Mouse (Mus musculus) NIH3T3 (cell line): ENCODE measurements around the gene Stk40.
"Not testable (repeated sequence)": the region's sequence is repeated elsewhere in the genome, so short reads cannot be mapped to it uniquely, and the experiment has no call there.

Experiments used
- DNase-seq: peaks from one replicate; pipeline ENCODE4 v3.0.0-alpha.2; 2012; ENCODE audit warnings: low read depth

The Stk40 gene

DNA sequence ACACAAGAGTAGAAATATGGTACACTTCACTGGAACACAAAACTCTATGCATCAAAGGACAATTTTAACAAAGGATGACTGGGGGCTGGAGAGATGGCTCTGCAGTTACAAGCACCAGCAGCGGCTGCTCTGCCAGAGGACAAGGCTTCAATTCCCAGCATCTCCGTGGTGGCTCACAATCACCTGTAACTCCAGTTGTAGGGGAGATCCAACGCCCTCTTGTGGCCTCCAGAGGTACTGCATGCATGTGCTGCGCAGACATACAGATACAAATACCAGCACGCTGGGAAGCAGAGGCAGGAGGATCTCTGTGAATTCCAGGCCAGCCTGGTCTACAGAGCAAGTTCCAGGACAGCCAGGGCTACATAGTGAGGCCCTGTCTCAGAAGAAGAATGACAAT is 52.9 kb downstream of the Stk40 start:
- peak; percentile 38 for DNase-seq

DNA sequence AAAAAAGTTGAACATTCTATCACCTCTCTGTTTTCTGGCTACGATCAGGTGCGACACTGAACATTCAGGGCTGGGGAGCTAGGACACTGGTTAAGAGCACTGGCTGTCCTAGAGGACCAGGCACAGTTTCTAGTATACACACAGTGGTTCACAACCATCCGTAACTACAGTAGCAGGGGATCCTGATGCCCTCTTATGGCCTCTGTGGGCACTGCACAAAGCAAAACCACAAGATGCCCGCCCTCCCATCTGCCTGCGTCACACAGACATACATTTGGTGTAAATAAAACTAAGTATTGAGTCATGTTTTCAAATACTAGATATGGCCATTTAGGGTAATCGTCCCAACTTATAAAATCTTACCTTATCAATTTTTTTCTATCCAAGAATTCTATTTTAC is 53.8 kb downstream of the Stk40 start:
- no peak for DNase-seq

- DNase-seq, result no peak
These were observed 55.7 kb downstream of the Stk40 start for GRCm38 (mm10) chr4:126159455-126159854.

- no peak for DNase-seq
These were observed 57.2 kb downstream of the Stk40 start for GRCm38 (mm10) chr4:126160981-126161380.

- no peak for DNase-seq
These were observed 57.7 kb downstream of the Stk40 start for GRCm38 (mm10) chr4:126161456-126161855.

DNA sequence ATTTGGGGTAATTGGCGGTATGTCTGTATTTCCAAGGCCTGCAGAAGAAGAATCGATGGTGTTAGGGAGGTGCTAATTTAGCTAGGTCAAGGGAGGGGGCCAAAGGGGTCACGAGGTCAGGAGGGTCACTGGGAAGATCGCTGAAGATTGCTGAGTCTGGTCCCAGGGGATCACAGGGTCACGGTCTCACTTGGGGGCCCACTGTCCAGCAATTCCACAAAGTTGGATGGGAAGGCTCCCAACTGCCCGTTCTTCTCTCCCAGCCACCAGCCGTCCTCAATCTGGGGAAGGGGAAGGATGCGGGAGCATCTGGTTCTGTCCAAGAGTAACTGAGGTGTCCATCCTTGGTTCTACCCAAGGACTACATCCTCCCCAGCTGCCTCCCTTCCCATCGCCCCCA is 58.2 kb downstream of the Stk40 start:
- DNase-seq, result no peak

- no peak for DNase-seq
These were observed 58.8 kb downstream of the Stk40 start for GRCm38 (mm10) chr4:126162544-126163066.

DNA sequence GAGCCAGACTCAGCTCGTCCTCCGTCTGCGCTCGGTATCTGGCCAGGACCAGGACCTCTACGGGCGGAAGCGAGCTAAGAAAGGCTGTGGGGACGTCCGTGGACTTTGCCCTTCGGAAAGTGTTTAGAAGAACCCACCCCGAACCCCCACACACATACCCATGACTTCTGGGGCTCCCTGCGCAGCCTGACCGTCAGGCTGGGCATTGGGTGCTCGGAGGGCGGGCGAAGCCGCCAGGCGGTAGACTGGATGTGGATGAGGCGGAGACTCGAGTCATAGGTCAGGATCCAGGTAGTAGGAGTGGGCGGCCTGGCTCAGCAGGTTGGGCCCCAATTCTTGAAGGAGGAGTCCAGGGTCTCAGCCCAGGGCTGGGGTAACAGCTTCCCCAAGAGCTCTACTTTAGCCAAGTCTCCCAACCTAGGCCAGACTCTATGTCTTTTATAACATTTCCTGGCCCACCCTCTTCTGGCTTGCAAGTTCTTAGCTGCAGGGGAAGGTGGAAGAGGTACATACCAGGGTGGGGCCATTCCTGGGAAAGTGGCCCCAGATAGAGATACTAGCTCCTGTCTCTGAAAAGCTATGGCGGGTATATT is 59.4 kb downstream of the Stk40 start, which contains the start of gene Sh3d21:
Gene Sh3d21, minus strand, starts transcription at position 425 of the 593 bp plus-strand sequence.
- DNase-seq, result no peak

DNA sequence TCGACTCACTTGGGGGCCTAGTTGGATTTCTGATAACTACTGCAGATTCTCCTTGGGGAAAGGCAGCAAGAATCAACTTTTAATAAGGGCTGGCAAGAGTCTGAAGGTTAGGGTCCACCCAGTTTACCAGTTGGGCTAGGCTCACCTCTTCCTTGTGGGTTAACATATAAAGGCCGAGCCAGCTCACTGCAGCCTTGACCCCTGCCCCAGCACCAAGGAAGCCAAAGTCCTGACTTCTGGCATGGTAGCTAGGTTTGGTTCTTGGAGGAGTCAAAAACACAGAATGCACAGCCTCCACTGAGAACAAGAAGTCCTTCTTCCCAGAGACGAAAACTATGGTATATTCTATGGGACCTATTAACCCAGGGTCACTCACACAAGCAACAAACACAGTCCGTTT is 59.9 kb downstream of the Stk40 start:
- DNase-seq, result no peak

- not testable (repeated sequence) for DNase-seq
These were observed 61.3 kb downstream of the Stk40 start for GRCm38 (mm10) chr4:126165092-126165491.

DNA sequence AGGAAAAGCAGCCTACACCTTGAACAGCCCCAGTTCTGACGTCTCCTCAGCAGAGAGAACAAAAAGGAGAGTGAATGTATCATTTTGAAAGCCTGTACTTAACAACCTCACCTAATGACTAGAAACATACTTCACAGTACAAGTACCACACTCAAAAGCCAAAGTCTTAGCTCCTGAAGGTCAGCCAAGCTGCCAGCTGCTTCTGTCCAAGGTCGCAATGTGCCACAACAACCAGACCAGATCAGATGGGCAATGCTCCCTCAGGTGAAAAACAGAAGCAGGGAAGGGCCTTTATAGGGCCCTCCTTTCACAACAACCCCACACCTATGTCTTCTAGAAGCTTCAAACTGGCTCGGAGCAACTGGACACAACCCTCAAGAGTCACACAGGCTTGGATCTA is 62.3 kb downstream of the Stk40 start:
- no peak for DNase-seq

- DNase-seq, result peak; percentile 56
These were observed 65.1 kb downstream of the Stk40 start for GRCm38 (mm10) chr4:126168851-126169250.

- not testable (repeated sequence) for DNase-seq
These were observed 67.0 kb downstream of the Stk40 start for GRCm38 (mm10) chr4:126170737-126171136.

- DNase-seq, result no peak
These were observed 70.0 kb downstream of the Stk40 start for GRCm38 (mm10) chr4:126173800-126174199.

- DNase-seq, result not testable (repeated sequence)
These were observed 72.2 kb downstream of the Stk40 start for GRCm38 (mm10) chr4:126175980-126176379.

DNA sequence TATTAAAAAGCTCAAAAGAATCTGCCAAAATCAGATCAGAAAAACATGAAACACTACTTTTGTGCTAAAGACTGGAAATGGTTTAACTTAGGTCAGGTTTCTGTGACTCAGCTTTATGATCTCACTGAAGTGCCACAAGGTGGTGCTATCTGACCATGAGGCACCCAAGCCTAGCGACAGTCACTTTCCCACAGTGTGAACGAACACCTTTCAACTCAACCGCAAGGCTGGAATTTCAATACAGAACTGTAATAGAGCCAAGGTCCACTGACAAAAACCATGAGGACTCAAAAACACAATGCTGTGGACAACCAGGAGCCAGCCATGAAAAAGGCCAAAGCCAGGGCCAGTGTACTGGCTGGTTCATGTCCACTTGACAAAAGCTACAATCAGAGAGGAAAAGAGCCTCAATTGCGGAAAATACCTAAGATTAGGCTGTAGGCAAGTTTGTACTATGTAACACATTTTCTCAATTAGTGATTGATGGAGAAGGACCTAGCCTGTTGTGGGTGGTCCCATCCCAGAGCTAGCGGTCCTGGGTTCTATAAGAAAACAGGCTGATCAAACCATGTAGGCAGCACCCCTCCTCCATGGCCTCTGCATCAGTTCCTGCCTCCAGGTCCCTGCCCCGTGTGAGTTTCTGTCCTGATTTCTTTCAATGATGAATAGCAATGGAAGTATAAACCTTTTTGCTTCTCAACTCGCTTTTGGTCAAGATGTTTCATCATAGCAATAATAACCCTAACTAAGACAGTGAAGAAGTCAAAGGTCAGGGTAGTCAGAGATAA is 77.6 kb downstream of the Stk40 start:
- peak; percentile 78 for DNase-seq

DNA sequence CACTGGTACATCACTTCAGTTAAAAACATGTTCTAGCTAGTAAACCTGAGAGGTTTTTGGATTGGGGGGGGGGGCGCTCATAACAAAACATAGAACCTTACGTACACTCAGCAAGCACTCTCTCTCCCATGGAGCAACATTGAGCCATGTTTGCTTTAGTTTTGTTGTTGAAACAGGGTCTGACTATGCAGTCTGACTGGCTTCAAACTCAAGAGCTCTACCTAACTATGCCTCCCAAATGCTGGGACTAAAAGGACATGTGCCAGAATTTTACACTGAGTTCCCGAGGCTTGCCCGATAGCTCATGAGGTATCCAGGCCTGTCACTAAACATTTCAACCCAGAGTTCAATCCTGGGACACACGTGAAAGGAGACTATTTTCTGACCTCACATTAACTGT is 79.3 kb downstream of the Stk40 start:
- no peak for DNase-seq

- no peak for DNase-seq
These were observed 83.3 kb downstream of the Stk40 start for GRCm38 (mm10) chr4:126187096-126187495.
